Mouse (Mus musculus) left cerebral cortex, postnatal 14 days (tissue): ENCODE results near the gene Strbp. TPM values are rescaled to one million over a fixed set of nuclear protein-coding genes. Genes with fewer than 3 reads are reported as not detected.

Source experiments
- DNase-seq, 2 experiments: peaks; one replicate each; pipeline ENCODE4 v3.0.0; 2021 to 2022; ENCODE audit warnings: low spot score in 2 of 2, mixed read lengths in 1 of 2
- intact Hi-C: fragments of 180-260 bp; cut with DNase I; formaldehyde crosslinking; loops from one replicate; pipeline ENCODE4 v1.15.1; 2025
- microRNA-seq, 2 experiments: library from miRNA; unstranded; fragments of <30 nt; microRNA quantifications; one replicate each; pipeline ENCODE4 v1.2.0; 2022
- total RNA-seq, 2 experiments: library from RNA; stranded (reverse); gene quantifications; 2 replicates each; pipeline ENCODE4 v1.2.3; 2021

Gene Strbp
- total RNA-seq, 2 experiments from 2014 or later: 234 to 237 TPM

GRCm38 (mm10) chr2:37466266-37466665 lies 237.4 kb downstream of the Strbp start:
- intact Hi-C loops: no loop called here
- no peak for DNase-seq

- intact Hi-C loops: no loop called here
- no peak for DNase-seq
Observed at GRCm38 (mm10) chr2:37460707-37461106, 243.0 kb downstream of the Strbp start.

DNA sequence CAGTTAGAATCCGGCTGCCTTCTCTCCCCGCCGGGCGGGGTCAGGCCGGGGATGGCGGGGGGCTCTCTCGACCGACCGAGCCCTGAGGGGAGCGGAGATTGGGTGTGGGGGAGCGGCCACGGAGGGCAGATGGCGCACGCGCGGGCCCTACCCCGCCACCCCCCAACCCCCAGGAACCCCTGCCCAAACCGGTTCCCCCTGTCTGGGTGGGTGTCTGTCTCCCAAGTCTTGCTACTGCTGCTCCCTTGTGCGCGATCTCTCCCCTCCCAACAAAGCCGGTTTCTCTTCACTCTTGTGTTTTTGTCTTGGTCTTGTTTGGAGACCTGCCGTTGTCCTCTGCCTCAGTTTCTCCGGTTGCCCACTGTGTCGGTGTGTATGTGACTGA lies 251.3 kb downstream of the Strbp start:
- DNase-seq: peak in 1 of 2 experiments; percentile 11
- intact Hi-C loops: no loop called here

DNA sequence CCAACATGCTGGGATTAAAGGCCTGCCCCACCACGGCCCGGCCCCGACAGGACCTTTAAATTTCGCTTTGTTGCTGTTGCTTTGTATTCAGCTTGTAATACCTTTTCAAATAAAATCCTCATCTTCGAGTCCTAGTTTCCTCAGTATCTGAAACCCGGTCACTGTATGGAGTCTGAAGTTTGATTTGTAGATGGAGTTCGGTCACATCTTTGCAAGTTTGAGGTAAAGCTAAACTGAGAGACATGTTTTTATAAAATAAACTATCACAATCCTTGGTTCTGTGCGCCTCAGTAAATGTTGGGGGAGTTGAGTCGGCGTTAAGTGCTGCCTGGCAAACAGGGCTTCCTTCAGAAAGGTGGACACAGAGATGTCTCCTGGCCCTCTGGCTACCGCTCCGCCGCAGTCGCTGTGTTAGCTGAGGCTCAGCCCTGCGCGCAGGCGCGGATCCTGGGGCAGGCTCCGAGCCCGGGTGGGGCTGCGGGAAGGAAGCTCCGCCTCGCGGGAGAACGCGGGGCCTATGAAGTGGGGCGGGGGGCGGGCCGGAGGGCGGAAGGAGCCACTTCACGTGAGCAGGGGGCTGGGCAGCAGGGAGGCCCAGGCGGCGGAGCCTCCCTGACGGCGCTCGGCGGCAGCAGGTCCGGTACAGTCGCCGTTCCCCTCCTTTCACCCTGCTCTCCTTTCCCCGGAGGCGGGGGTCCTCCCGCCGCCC lies 251.8 kb downstream of the Strbp start:
- peak; percentile 89 to 92 for DNase-seq
- intact Hi-C loops: no loop called here

DNA sequence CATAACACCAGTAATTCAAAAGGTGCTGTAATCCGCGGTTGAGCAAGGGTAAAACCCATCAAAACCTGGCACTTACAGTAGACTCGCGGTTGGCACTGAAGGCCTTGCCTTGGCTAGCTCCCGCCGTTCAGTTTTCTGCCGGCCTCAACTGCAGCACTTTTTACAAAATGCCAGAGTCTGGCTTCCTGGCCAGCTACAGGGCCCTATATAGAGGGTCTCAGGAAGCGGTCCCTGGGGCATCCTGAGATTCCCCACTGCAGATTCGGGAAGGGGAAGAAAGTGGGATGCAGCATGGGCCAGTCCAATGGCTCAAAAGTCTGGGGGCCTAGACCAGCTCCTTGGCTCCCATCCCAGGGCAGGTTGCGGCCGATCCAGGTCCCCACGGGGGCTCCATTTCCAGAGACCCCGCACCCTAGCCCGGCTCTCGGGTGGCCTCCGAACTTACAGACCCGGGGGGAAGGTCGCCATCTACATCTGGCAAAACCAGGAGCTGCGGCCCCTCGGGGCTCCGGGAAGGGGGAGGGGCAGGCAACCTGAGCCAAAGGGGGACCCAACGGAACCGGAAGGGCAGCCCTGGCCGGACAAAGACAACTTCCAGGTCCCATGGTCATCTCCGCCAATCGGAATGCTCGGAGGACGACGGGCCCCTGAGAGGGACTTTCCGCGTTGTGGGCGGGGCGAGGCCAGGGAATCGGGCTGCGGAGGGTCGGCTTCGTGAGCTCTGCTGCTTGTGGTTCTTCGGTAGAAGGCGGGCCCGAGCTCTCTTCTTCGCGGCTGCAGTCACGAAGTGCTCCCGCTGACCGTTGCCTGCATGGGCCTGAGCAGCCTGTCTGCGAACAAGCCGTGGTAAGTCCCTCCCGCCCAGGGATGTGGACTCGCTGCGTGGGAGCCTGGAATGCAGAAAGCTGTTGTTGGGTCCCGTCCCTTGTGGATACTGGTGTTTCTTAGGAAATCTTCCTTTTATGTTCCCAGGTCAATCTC lies 260.8 kb downstream of the Strbp start, which contains the start of the genes Zbtb26, Zbtb6 and Rabgap1:
Gene Zbtb26, minus strand, starts transcription at position 525 of the 981 bp plus-strand sequence.
Gene Zbtb6, minus strand, starts transcription at position 561 of the 981 bp plus-strand sequence.
Gene Rabgap1, plus strand, starts transcription at position 669 of the 981 bp plus-strand sequence.
- intact Hi-C loops: no loop called here
- peak; percentile 96 for DNase-seq

Small RNA genes lying within 50 kb of the gene (microRNA-seq; reads per million reads assigned to microRNA genes)
- 1.7 to 2.6 reads per million in 2 experiments for gene Mir5128

Other genes starting within 250 kb of the Strbp start
- 10 to 100 TPM in 1 of 2 experiments, 1 to 10 TPM in 1; 9.3 to 10.7 TPM for gene Gpr21, start 187.5 kb downstream of the Strbp start, total RNA-seq
- gene Crb2, start 72.4 kb upstream of the Strbp start, total RNA-seq: 1 to 10 TPM; 5.2 to 5.6 TPM